Mouse (Mus musculus): ENCODE measurements around the gene Tab3. TPM values are rescaled to one million over a fixed set of nuclear protein-coding genes. Genes with fewer than 3 reads are reported as not detected.

Tab3 gene
- total and polyA plus RNA-seq, 3 experiments: 5.2 to 12.8 TPM; not detected in 1

- H3K36me3 ChIP-seq (ENCODE audit: control insufficient read depth in 1 of 2, insufficient read depth in 2 of 2, low read length in 2 of 2): peaks cover 1 to 30% of the 10 kb centered on the region in 2 experiments; a peak in 3 of 4 replicates
- H3K4me3 ChIP-seq (ENCODE audit: control insufficient read depth in 1 of 2, insufficient read depth in 1 of 2, low read depth in 2 of 2, low read length in 2 of 2): no peak overlapping the region
- no peaks in the 10 kb centered on the region for H3K27me3 ChIP-seq (ENCODE audit: control insufficient read depth in 1 of 2, insufficient read depth in 2 of 2, low read length in 2 of 2)
- peaks cover 1% of the 10 kb centered on the region; the same call in 1 of the 2 replicates for H3K79me2 ChIP-seq (ENCODE audit: control insufficient read depth, insufficient read depth, low read length, poor library complexity)
- H3K4me1 ChIP-seq (ENCODE audit: control insufficient read depth in 1 of 2, insufficient read depth in 2 of 2, low read length in 2 of 2): peaks cover 4 to 19% of the 10 kb centered on the region in 2 experiments; a peak in 3 of 4 replicates
- H3K9me3 ChIP-seq (replicated peaks; ENCODE audit: insufficient read depth, low read length): no peaks in the 10 kb centered on the region
- no peak for TF ChIP-seq EP300 (IDR thresholded peaks at IDR 0.05; ENCODE audit: low read depth in 1 of 2, low read length in 2 of 2)
- no peak for TF ChIP-seq POLR2AphosphoS2 (IDR thresholded peaks at IDR 0.05; ENCODE audit: low read length)
- TF ChIP-seq GABPA (IDR thresholded peaks at IDR 0.05; ENCODE audit: low read depth, low read length): no peak
- no peak for TF ChIP-seq UBTF (IDR thresholded peaks at IDR 0.05; ENCODE audit: borderline replicate concordance, insufficient read depth, low read depth, low read length)
- TF ChIP-seq ETS1 (IDR thresholded peaks at IDR 0.05; ENCODE audit: low read depth, low read length): no peak
- TF ChIP-seq RAD21 (IDR thresholded peaks at IDR 0.05; ENCODE audit: low read depth, low read length): no peak
- TF ChIP-seq BHLHE40 (IDR thresholded peaks at IDR 0.05; ENCODE audit: borderline replicate concordance, low read depth, low read length): no peak
- TF ChIP-seq ZKSCAN1 (IDR thresholded peaks at IDR 0.05; ENCODE audit: low read depth, low read length): no peak
- TF ChIP-seq SIN3A (IDR thresholded peaks at IDR 0.05; ENCODE audit: low read length): no peak
- no peak for TF ChIP-seq USF1 (IDR thresholded peaks at IDR 0.05; ENCODE audit: low read depth, low read length)
- TF ChIP-seq MAZ (IDR thresholded peaks at IDR 0.05; ENCODE audit: low read depth, low read length): no peak
- no peak for TF ChIP-seq TCF12 (IDR thresholded peaks at IDR 0.05; ENCODE audit: low read depth, low read length)
- no peak for TF ChIP-seq JUND (IDR thresholded peaks at IDR 0.05; ENCODE audit: low read depth, low read length)
- no peak for TF ChIP-seq HCFC1 (IDR thresholded peaks at IDR 0.05; ENCODE audit: low read depth, low read length)
- TF ChIP-seq ZMIZ1 (IDR thresholded peaks at IDR 0.05; ENCODE audit: low read depth, low read length): no peak
- TF ChIP-seq USF2 (IDR thresholded peaks at IDR 0.05; ENCODE audit: borderline replicate concordance in 1 of 2, insufficient read depth in 1 of 2, low read depth in 1 of 2, low read length in 2 of 2): no peak
- TF ChIP-seq ZC3H11A (IDR thresholded peaks at IDR 0.05; ENCODE audit: low read depth, low read length): no peak
- no peak for TF ChIP-seq CHD1 (IDR thresholded peaks at IDR 0.05; ENCODE audit: low read depth, low read length)
- no peak for TF ChIP-seq TAL1 (IDR thresholded peaks at IDR 0.05; ENCODE audit: low read length)
- TF ChIP-seq POLR2A (IDR thresholded peaks at IDR 0.05; ENCODE audit: control insufficient read depth in 1 of 2, insufficient read depth in 1 of 2, low read depth in 1 of 2, low read length in 2 of 2, poor library complexity in 1 of 2): no peak
- H3K27ac ChIP-seq (ENCODE audit: control insufficient read depth, low read depth, low read length): no peak overlapping the region
- DNase-seq (ENCODE audit: low read depth, low spot score): no peak
- no peak overlapping the region for H3K9ac ChIP-seq (ENCODE audit: control insufficient read depth, low read depth, low read length, poor library complexity, severe bottlenecking)
Measured at GRCm38 (mm10) chrX:85580768-85581167, 6.9 kb downstream of the Tab3 start.

DNA sequence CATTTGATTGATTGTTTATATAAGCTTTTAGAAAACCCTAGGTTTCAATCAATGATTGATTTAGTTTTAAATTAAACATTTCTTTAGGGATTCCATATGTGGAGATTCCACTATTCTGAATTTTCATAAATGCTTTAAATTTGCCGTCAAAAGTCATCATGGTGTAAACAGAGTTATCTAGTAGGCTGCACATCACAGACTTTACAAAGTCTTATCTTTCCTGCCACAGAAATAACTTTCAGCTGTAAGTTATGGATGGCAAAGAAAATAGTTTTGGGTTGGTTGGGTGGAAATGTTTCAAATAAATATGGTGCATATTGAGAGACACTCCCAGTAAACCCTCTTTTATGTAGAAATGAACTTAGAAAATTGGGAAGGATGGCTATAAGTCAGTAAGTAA lies 8.7 kb downstream of the Tab3 start:
- Histone ChIP-seq H3K79me2 (ENCODE audit: control insufficient read depth, insufficient read depth, low read length, poor library complexity) (peaks cover 1% of the 10 kb centered on the region; the same call in 1 of the 2 replicates), H3K9ac (ENCODE audit: control insufficient read depth, low read depth, low read length, poor library complexity, severe bottlenecking) (no peak overlapping the region), H3K36me3 (ENCODE audit: control insufficient read depth in 1 of 2, insufficient read depth in 2 of 2, low read length in 2 of 2) (peaks cover 1 to 22% of the 10 kb centered on the region in 2 experiments; a peak in 3 of 4 replicates), H3K27ac (ENCODE audit: control insufficient read depth, low read depth, low read length) (no peak overlapping the region), H3K9me3 (replicated peaks; ENCODE audit: insufficient read depth, low read length) (no peaks in the 10 kb centered on the region), H3K4me1 (ENCODE audit: control insufficient read depth in 1 of 2, insufficient read depth in 2 of 2, low read length in 2 of 2) (peaks cover under 1 to 17% of the 10 kb centered on the region in 2 experiments; a peak in 2 of 4 replicates), H3K4me3 (ENCODE audit: control insufficient read depth in 1 of 2, insufficient read depth in 1 of 2, low read depth in 2 of 2, low read length in 2 of 2) (no peak overlapping the region), H3K27me3 (ENCODE audit: control insufficient read depth in 1 of 2, insufficient read depth in 2 of 2, low read length in 2 of 2) (no peaks in the 10 kb centered on the region)
- TF ChIP-seq BHLHE40 (IDR thresholded peaks at IDR 0.05; ENCODE audit: borderline replicate concordance, low read depth, low read length) (no peak), ZKSCAN1 (IDR thresholded peaks at IDR 0.05; ENCODE audit: low read depth, low read length) (no peak), RAD21 (IDR thresholded peaks at IDR 0.05; ENCODE audit: low read depth, low read length) (no peak), TCF12 (IDR thresholded peaks at IDR 0.05; ENCODE audit: low read depth, low read length) (peak; percentile 67; the same call in 1 of the 2 replicates), TAL1 (IDR thresholded peaks at IDR 0.05; ENCODE audit: low read length) (peak; percentile 39; the same call in 1 of the 2 replicates), RCOR1 (IDR thresholded peaks at IDR 0.05; ENCODE audit: low read depth, low read length) (0 out of 2 replicates have a peak, but pooled peaks have one; percentile 18), EP300 (IDR thresholded peaks at IDR 0.05; ENCODE audit: low read depth in 1 of 2, low read length in 2 of 2) (peak; percentile 46; a peak in 2 of 4 replicates), GATA1 (IDR thresholded peaks at IDR 0.05; ENCODE audit: low read depth, low read length) (peak; percentile 65), ETS1 (IDR thresholded peaks at IDR 0.05; ENCODE audit: low read depth, low read length) (peak; percentile 68), SIN3A (IDR thresholded peaks at IDR 0.05; ENCODE audit: low read length) (0 out of 2 replicates have a peak, but pooled peaks have one; percentile 33), SMC3 (IDR thresholded peaks at IDR 0.05; ENCODE audit: low read depth, low read length) (no peak), GABPA (IDR thresholded peaks at IDR 0.05; ENCODE audit: low read depth, low read length) (no peak), ZC3H11A (IDR thresholded peaks at IDR 0.05; ENCODE audit: low read depth, low read length) (no peak)
- no peak for DNase-seq (ENCODE audit: low read depth, low spot score)

Data from MEL (cell line).